Mouse (Mus musculus) MEL (cell line): Measurements from ENCODE around the gene Sugp2.

Experiments
- EP300 ChIP-seq, 2 experiments: IDR thresholded peaks; 2 replicates each; pipeline ENCODE4 v1.6.1; 2011; ENCODE audit warnings: improper control_type of control experiment in 2 of 2, low read length in 2 of 2, low read depth in 1 of 2, mild to moderate bottlenecking in 1 of 2
- POLR2A ChIP-seq, 2 experiments: IDR thresholded peaks; 2 replicates each; pipeline ENCODE4 v1.6.1; 2011 to 2012; ENCODE audit warnings: low read length in 2 of 2, mild to moderate bottlenecking in 2 of 2, control low read depth in 1 of 2, improper control_type of control experiment in 1 of 2, low read depth in 1 of 2, moderate library complexity in 1 of 2; ENCODE audit not compliant: control insufficient read depth in 1 of 2, insufficient read depth in 1 of 2, poor library complexity in 1 of 2

GRCm38 (mm10) chr8:70267674-70268073 is 33.6 kb downstream of the Sugp2 start:
- TF ChIP-seq EP300 (IDR thresholded peaks at IDR 0.05; ENCODE audit: low read depth in 1 of 2, low read length in 2 of 2) (peak; percentile 7 to 52; a peak in 2 of 4 replicates), POLR2A (IDR thresholded peaks at IDR 0.05; ENCODE audit: control insufficient read depth in 1 of 2, insufficient read depth in 1 of 2, low read depth in 1 of 2, low read length in 2 of 2, poor library complexity in 1 of 2) (no peak)
